Mouse (Mus musculus): ENCODE measurements around the gene Gm8298. TPM values are rescaled to one million over a fixed set of nuclear protein-coding genes. Genes with fewer than 3 reads are reported as not detected.
"Not testable (repeated sequence)": the region's sequence is repeated elsewhere in the genome, so short reads cannot be mapped to it uniquely, and the experiment has no call there.

Gene Gm8298
- not detected in 2 replicates for polyA plus RNA-seq (2011; ENCODE audit: insufficient read depth, insufficient read length, low replicate concordance, missing spikeins)

DNA sequence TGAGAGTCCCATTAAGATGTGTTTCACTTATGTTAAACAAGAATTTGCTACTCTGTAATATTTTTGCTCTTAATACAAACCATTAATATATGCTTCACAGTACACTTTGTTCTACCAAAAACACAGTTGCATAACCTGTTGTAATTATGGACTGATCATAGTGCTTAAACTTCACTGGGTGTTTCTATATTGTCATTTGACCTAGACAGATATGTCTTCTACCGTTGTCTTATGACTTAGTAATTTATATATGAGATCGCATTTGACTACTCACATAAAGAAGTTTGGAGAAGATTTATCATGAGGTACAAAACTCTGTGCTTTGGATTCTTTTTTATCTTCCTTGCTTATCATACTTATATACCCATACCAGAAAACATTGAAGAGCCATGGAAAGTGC lies at the start of gene Gm8298:
Gene Gm8298, plus strand, starts transcription at position 301 of the 400 bp plus-strand sequence.
- TF ChIP-seq POLR2A (IDR thresholded peaks at IDR 0.05; ENCODE audit: borderline replicate concordance, control insufficient read depth, low read depth, low read length) (no peak), CTCF (IDR thresholded peaks at IDR 0.05; ENCODE audit: control insufficient read depth, insufficient read depth, low read length) (no peak)
- Histone ChIP-seq H3K4me3 (replicated peaks; ENCODE audit: control insufficient read depth, low read depth, low read length) (no peak within 1 kb of the TSS), H3K27ac (ENCODE audit: control insufficient read depth, insufficient read depth, low read depth, low read length, poor library complexity) (no peak within 1 kb of the TSS), H3K4me1 (ENCODE audit: control insufficient read depth, insufficient read depth, low read length) (no peaks in the 10 kb centered on the region)
- WGBS, result 83% methylated on average over 2 of the region's 2 CpGs

DNA sequence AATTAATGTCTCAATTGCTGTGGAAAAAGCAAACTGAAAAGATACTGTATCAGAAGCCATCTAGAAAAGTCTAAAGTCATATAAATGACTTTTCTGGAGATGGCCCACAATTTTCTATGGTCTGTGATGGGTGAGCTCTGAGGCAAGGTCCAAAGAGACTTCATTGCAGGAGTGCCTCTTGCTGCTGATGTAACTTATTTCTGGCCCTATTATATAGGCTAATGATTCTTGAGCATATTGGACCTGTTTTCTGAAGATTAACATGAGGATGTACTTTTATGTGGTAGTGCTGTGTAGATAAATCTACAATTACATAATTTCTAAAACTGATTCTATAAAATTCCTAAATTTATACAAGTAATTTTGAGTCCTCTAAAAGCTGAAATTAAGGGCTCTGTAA lies 47.7 kb upstream of the Gm8298 start:
- TF ChIP-seq CTCF (IDR thresholded peaks at IDR 0.05; ENCODE audit: control insufficient read depth, insufficient read depth, low read length) (no peak), POLR2A (IDR thresholded peaks at IDR 0.05; ENCODE audit: borderline replicate concordance, control insufficient read depth, low read depth, low read length) (no peak)
- no peak overlapping the region for H3K4me3 ChIP-seq (replicated peaks; ENCODE audit: control insufficient read depth, low read depth, low read length)
- no peak overlapping the region for H3K27ac ChIP-seq (ENCODE audit: control insufficient read depth, insufficient read depth, low read depth, low read length, poor library complexity)
- no peaks in the 10 kb centered on the region for H3K4me1 ChIP-seq (ENCODE audit: control insufficient read depth, insufficient read depth, low read length)

DNA sequence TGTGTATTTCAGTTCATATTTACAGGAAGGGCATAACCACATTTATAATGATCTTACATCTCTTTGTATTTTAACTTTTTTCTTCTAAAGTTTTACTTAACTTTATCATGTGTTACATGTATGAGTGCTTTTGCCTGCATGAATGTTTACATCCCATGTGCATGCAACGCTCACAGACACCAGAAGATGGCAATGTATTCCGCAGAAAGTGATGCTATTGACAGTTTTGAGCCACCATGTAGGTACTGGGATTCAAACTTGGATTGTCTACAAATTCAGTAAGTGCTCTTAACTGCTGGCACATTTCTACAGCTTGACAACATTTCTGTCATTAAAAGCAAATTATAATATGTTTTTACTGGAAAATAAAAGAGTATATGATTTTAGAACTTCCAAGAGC lies 9.9 kb downstream of the Gm8298 start:
- TF ChIP-seq CTCF (IDR thresholded peaks at IDR 0.05; ENCODE audit: control insufficient read depth, insufficient read depth, low read length) (0 out of 2 replicates have a peak, but pooled peaks have one; percentile 14), POLR2A (IDR thresholded peaks at IDR 0.05; ENCODE audit: borderline replicate concordance, control insufficient read depth, low read depth, low read length) (no peak)
- Histone ChIP-seq H3K4me1 (ENCODE audit: control insufficient read depth, insufficient read depth, low read length) (no peaks in the 10 kb centered on the region), H3K4me3 (replicated peaks; ENCODE audit: control insufficient read depth, low read depth, low read length) (no peak overlapping the region), H3K27ac (ENCODE audit: control insufficient read depth, insufficient read depth, low read depth, low read length, poor library complexity) (no peak overlapping the region)
- 31% methylated on average over 2 of the region's 2 CpGs for WGBS

- not testable (repeated sequence) for H3K4me3 ChIP-seq (replicated peaks; ENCODE audit: control insufficient read depth, low read depth, low read length); H3K27ac ChIP-seq (ENCODE audit: control insufficient read depth, insufficient read depth, low read depth, low read length, poor library complexity); H3K4me1 ChIP-seq (ENCODE audit: control insufficient read depth, insufficient read depth, low read length)
- 86% methylated on average over 1 of the region's 1 CpGs for WGBS
These were observed 16.8 kb downstream of the Gm8298 start for GRCm38 (mm10) chr3:59877601-59878000.

- H3K27ac ChIP-seq (ENCODE audit: control insufficient read depth, insufficient read depth, low read depth, low read length, poor library complexity); H3K4me1 ChIP-seq (ENCODE audit: control insufficient read depth, insufficient read depth, low read length); H3K4me3 ChIP-seq (replicated peaks; ENCODE audit: control insufficient read depth, low read depth, low read length): not testable (repeated sequence)
- 81% methylated on average over 7 of the region's 7 CpGs for WGBS
These were observed 19.1 kb downstream of the Gm8298 start for GRCm38 (mm10) chr3:59879801-59880554.

- no peak overlapping the region for H3K4me3 ChIP-seq (replicated peaks; ENCODE audit: control insufficient read depth, low read depth, low read length)
- no peak for TF ChIP-seq POLR2A (IDR thresholded peaks at IDR 0.05; ENCODE audit: borderline replicate concordance, control insufficient read depth, low read depth, low read length)
- no peak for TF ChIP-seq CTCF (IDR thresholded peaks at IDR 0.05; ENCODE audit: control insufficient read depth, insufficient read depth, low read length)
- H3K4me1 ChIP-seq (ENCODE audit: control insufficient read depth, insufficient read depth, low read length), result no peaks in the 10 kb centered on the region
- no peak overlapping the region for H3K27ac ChIP-seq (ENCODE audit: control insufficient read depth, insufficient read depth, low read depth, low read length, poor library complexity)
- 40% methylated on average over 2 of the region's 2 CpGs for WGBS
These were observed 32.4 kb downstream of the Gm8298 start for GRCm38 (mm10) chr3:59893276-59893675.

DNA sequence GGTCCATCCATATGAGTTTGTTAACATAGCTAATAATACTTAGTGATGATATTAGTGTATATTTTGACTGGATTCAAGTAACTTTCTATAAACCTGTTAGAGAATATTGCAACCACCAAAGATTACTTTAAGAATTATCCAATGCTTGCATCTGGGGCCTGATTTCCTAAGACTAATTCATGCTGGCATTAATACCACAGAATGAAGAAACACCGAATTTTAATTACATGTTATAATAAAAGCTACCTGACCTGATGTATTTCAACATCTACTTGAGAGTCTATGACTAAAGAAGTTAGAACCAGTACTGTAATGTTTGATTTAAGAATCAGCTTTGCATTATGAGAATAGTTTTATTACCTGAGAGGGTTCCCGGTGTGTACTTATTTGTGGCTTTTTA lies 64.1 kb downstream of the Gm8298 start, which contains the start of gene C130079G13Rik:
Gene C130079G13Rik, plus strand, starts transcription at position 301 of the 400 bp plus-strand sequence.
- 86% methylated on average over 2 of the region's 2 CpGs for WGBS
- Histone ChIP-seq H3K4me1 (ENCODE audit: control insufficient read depth, insufficient read depth, low read length) (no peaks in the 10 kb centered on the region), H3K4me3 (replicated peaks; ENCODE audit: control insufficient read depth, low read depth, low read length) (no peak within 1 kb of the TSS), H3K27ac (ENCODE audit: control insufficient read depth, insufficient read depth, low read depth, low read length, poor library complexity) (no peak within 1 kb of the TSS)
- TF ChIP-seq POLR2A (IDR thresholded peaks at IDR 0.05; ENCODE audit: borderline replicate concordance, control insufficient read depth, low read depth, low read length) (no peak), CTCF (IDR thresholded peaks at IDR 0.05; ENCODE audit: control insufficient read depth, insufficient read depth, low read length) (no peak)

Other genes with a start within 250 kb of the Gm8298 start
- gene Gm5538, start 131.3 kb upstream of the Gm8298 start, polyA plus RNA-seq (2011; ENCODE audit: insufficient read depth, insufficient read length, low replicate concordance, missing spikeins), result not detected in 2 replicates
- not detected in 2 replicates for gene C130079G13Rik, start 64.2 kb downstream of the Gm8298 start, polyA plus RNA-seq (2011; ENCODE audit: insufficient read depth, insufficient read length, low replicate concordance, missing spikeins)
- not detected in 2 replicates for gene Aadacl2, start 145.7 kb downstream of the Gm8298 start, polyA plus RNA-seq (2011; ENCODE audit: insufficient read depth, insufficient read length, low replicate concordance, missing spikeins)
- 4.5 TPM in 1 of 2 replicates, not detected in the other for gene Aadac, start 164.7 kb downstream of the Gm8298 start, polyA plus RNA-seq (2011; ENCODE audit: insufficient read depth, insufficient read length, low replicate concordance, missing spikeins)
- gene Sucnr1, start 220.8 kb downstream of the Gm8298 start, polyA plus RNA-seq (2011; ENCODE audit: insufficient read depth, insufficient read length, low replicate concordance, missing spikeins), result not detected in 2 replicates

Data from bone marrow, adult 2 months (tissue).